Mouse (Mus musculus): Measurements from ENCODE around the gene Fcer1g. TPM values are rescaled to one million over a fixed set of nuclear protein-coding genes. Genes with fewer than 3 reads are reported as not detected.

The Fcer1g gene
- polyA plus RNA-seq, 1 experiment = 0.91 TPM

DNA sequence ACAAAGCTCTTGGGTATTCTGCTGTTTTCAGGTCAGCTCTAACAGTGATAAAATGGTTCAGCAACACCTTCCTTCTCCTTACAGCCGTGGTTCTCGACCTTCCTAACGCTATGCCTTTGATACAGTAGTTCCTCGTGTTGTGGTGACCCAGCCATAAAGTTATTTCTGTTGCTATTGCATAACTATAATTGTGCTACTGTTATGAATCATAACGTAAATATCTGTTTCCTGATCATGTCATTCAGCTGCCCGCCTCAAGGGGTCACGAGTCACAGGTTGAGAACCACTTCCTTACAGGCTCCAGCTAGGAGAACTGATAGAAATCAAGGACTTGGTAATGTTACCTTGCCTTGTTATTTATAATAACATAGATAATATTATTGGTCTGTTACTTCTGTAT lies 49.9 kb downstream of the Fcer1g start:
- no peak overlapping the region for H3K4me3 ChIP-seq (ENCODE audit: low read depth, low read length)
- no peak for TF ChIP-seq CTCF (IDR thresholded peaks at IDR 0.05; ENCODE audit: low read depth, low read length)
- no peak for TF ChIP-seq EP300 (IDR thresholded peaks at IDR 0.05; ENCODE audit: insufficient read depth, low read depth, low read length)
- no peak for TF ChIP-seq POLR2A (IDR thresholded peaks at IDR 0.05; ENCODE audit: insufficient read depth, low read length)
- peaks cover 3% of the 10 kb centered on the region for H3K4me1 ChIP-seq (ENCODE audit: control insufficient read depth, insufficient read depth, low read length)
- H3K9me3 ChIP-seq (replicated peaks; ENCODE audit: control insufficient read depth, insufficient read depth, low read length, poor library complexity, severe bottlenecking) = no peaks in the 10 kb centered on the region
- H3K36me3 ChIP-seq (ENCODE audit: control insufficient read depth, insufficient read depth, low read length, poor library complexity, severe bottlenecking) = no peaks in the 10 kb centered on the region
- H3K27me3 ChIP-seq (ENCODE audit: control insufficient read depth, insufficient read depth, low read length, poor library complexity, severe bottlenecking) = no peaks in the 10 kb centered on the region
- no peak overlapping the region for H3K27ac ChIP-seq (ENCODE audit: insufficient read depth, low read length)
- no peak overlapping the region for H3K9ac ChIP-seq (ENCODE audit: low read depth, poor library complexity, severe bottlenecking)

DNA sequence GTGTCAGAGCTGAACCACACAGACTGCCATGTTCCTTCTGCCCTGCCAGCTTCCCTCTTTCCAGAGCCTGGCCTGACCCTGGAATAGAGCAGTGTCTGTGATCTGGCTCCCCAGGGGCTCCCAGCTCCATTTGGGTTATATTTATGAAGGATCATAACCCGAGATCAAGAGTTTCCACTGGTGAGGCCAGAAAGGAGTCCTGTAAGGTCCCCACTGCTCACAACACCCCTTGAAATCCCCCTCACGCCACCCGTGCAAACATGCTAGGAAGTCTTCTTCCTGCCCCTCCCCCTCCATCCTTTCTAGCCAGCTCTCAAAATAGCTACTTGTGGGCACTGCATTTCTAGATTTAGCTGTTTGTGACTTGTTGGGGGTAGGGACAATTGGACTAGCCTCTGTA lies 50.5 kb downstream of the Fcer1g start:
- Histone ChIP-seq H3K9me3 (replicated peaks; ENCODE audit: control insufficient read depth, insufficient read depth, low read length, poor library complexity, severe bottlenecking) (no peaks in the 10 kb centered on the region), H3K4me1 (ENCODE audit: control insufficient read depth, insufficient read depth, low read length) (peaks cover 2% of the 10 kb centered on the region), H3K36me3 (ENCODE audit: control insufficient read depth, insufficient read depth, low read length, poor library complexity, severe bottlenecking) (no peaks in the 10 kb centered on the region), H3K27ac (ENCODE audit: insufficient read depth, low read length) (no peak overlapping the region), H3K4me3 (ENCODE audit: low read depth, low read length) (no peak overlapping the region), H3K27me3 (ENCODE audit: control insufficient read depth, insufficient read depth, low read length, poor library complexity, severe bottlenecking) (no peaks in the 10 kb centered on the region), H3K9ac (ENCODE audit: low read depth, poor library complexity, severe bottlenecking) (no peak overlapping the region)
- no peak for TF ChIP-seq POLR2A (IDR thresholded peaks at IDR 0.05; ENCODE audit: insufficient read depth, low read length)
- no peak for TF ChIP-seq CTCF (IDR thresholded peaks at IDR 0.05; ENCODE audit: low read depth, low read length)
- TF ChIP-seq EP300 (IDR thresholded peaks at IDR 0.05; ENCODE audit: insufficient read depth, low read depth, low read length) = no peak

DNA sequence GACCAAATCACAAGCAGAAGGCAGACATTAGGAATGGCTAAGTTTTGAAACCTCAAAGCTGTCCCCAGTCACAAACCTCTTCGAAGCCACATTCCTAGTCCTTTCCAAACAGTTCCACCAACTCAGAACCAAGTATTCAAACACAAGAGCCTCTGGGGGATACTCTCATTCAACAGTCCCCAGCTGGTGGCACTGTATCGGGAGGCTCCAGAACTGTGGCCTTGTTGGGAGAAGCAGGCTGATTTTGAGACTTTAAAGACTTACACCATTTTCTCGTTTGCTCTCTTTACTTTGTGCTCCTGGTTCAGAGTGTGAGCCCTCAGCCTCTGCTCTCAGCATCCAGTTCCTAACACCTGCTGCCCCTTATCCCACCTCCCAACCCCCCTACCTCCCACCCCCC lies 51.1 kb downstream of the Fcer1g start:
- H3K27me3 ChIP-seq (ENCODE audit: control insufficient read depth, insufficient read depth, low read length, poor library complexity, severe bottlenecking) = no peaks in the 10 kb centered on the region
- no peak for TF ChIP-seq CTCF (IDR thresholded peaks at IDR 0.05; ENCODE audit: low read depth, low read length)

More for the DNA sequence above, 51.1 kb downstream of the Fcer1g start:
- Histone ChIP-seq H3K4me3 (ENCODE audit: low read depth, low read length) (no peak overlapping the region), H3K27ac (ENCODE audit: insufficient read depth, low read length) (no peak overlapping the region), H3K4me1 (ENCODE audit: control insufficient read depth, insufficient read depth, low read length) (peaks cover under 1% of the 10 kb centered on the region), H3K9ac (ENCODE audit: low read depth, poor library complexity, severe bottlenecking) (no peak overlapping the region), H3K36me3 (ENCODE audit: control insufficient read depth, insufficient read depth, low read length, poor library complexity, severe bottlenecking) (no peaks in the 10 kb centered on the region), H3K9me3 (replicated peaks; ENCODE audit: control insufficient read depth, insufficient read depth, low read length, poor library complexity, severe bottlenecking) (no peaks in the 10 kb centered on the region)

Other genes with a start within 250 kb of the Fcer1g start
- not detected in 2 replicates for gene Fcgr4, start 215.4 kb downstream of the Fcer1g start, polyA plus RNA-seq (2011; ENCODE audit: insufficient read depth, insufficient read length, low read depth, missing spikeins)
- 0.78 and 0.87 TPM in 2 replicates for gene Fcgr3, start 169.4 kb downstream of the Fcer1g start, polyA plus RNA-seq (2011; ENCODE audit: insufficient read depth, insufficient read length, low read depth, missing spikeins)
- 6.4 and 7.5 TPM in 2 replicates for gene Cfap126, start 120.4 kb downstream of the Fcer1g start, polyA plus RNA-seq (2011; ENCODE audit: insufficient read depth, insufficient read length, low read depth, missing spikeins)
- 273 and 285 TPM in 2 replicates for gene Sdhc, start 83.8 kb downstream of the Fcer1g start, polyA plus RNA-seq (2011; ENCODE audit: insufficient read depth, insufficient read length, low read depth, missing spikeins)
- gene Mpz, start 83.7 kb downstream of the Fcer1g start, polyA plus RNA-seq (2011; ENCODE audit: insufficient read depth, insufficient read length, low read depth, missing spikeins) = 1.1 and 1.3 TPM in 2 replicates
- 0.37 and 0.70 TPM in 2 replicates for gene Pcp4l1, start 38.1 kb downstream of the Fcer1g start, polyA plus RNA-seq (2011; ENCODE audit: insufficient read depth, insufficient read length, low read depth, missing spikeins)
- gene Nr1i3, start 20.4 kb downstream of the Fcer1g start, polyA plus RNA-seq (2011; ENCODE audit: insufficient read depth, insufficient read length, low read depth, missing spikeins) = not detected in 2 replicates
- gene Tomm40l, start 11.9 kb downstream of the Fcer1g start, polyA plus RNA-seq (2011; ENCODE audit: insufficient read depth, insufficient read length, low read depth, missing spikeins) = 18.3 and 25.1 TPM in 2 replicates
- 18.0 and 19.1 TPM in 2 replicates for gene Apoa2, start 9.3 kb downstream of the Fcer1g start, polyA plus RNA-seq (2011; ENCODE audit: insufficient read depth, insufficient read length, low read depth, missing spikeins)
- 3.5 and 4.3 TPM in 2 replicates for gene Adamts4, start 16.1 kb upstream of the Fcer1g start, polyA plus RNA-seq (2011; ENCODE audit: insufficient read depth, insufficient read length, low read depth, missing spikeins)
- gene Ndufs2, start 17.0 kb upstream of the Fcer1g start, polyA plus RNA-seq (2011; ENCODE audit: insufficient read depth, insufficient read length, low read depth, missing spikeins) = 158 and 163 TPM in 2 replicates
- gene B4galt3, start 36.0 kb upstream of the Fcer1g start, polyA plus RNA-seq (2011; ENCODE audit: insufficient read depth, insufficient read length, low read depth, missing spikeins) = 59.7 and 64.8 TPM in 2 replicates
- 23.8 and 25.2 TPM in 2 replicates for gene Ppox, start 46.8 kb upstream of the Fcer1g start, polyA plus RNA-seq (2011; ENCODE audit: insufficient read depth, insufficient read length, low read depth, missing spikeins)
- gene Usp21, start 53.6 kb upstream of the Fcer1g start, polyA plus RNA-seq (2011; ENCODE audit: insufficient read depth, insufficient read length, low read depth, missing spikeins) = 48.4 and 51.2 TPM in 2 replicates
- 59.8 and 66.0 TPM in 2 replicates for gene Ufc1, start 60.7 kb upstream of the Fcer1g start, polyA plus RNA-seq (2011; ENCODE audit: insufficient read depth, insufficient read length, low read depth, missing spikeins)
- 45.2 and 49.8 TPM in 2 replicates for gene Dedd, start 94.8 kb upstream of the Fcer1g start, polyA plus RNA-seq (2011; ENCODE audit: insufficient read depth, insufficient read length, low read depth, missing spikeins)
- 42.9 and 52.0 TPM in 2 replicates for gene Nit1, start 111.3 kb upstream of the Fcer1g start, polyA plus RNA-seq (2011; ENCODE audit: insufficient read depth, insufficient read length, low read depth, missing spikeins)
- 177 and 182 TPM in 2 replicates for gene Pfdn2, start 111.3 kb upstream of the Fcer1g start, polyA plus RNA-seq (2011; ENCODE audit: insufficient read depth, insufficient read length, low read depth, missing spikeins)
- gene Klhdc9, start 126.4 kb upstream of the Fcer1g start, polyA plus RNA-seq (2011; ENCODE audit: insufficient read depth, insufficient read length, low read depth, missing spikeins) = 0.52 and 0.73 TPM in 2 replicates
- 4.3 and 4.6 TPM in 2 replicates for gene Nectin4, start 135.7 kb upstream of the Fcer1g start, polyA plus RNA-seq (2011; ENCODE audit: insufficient read depth, insufficient read length, low read depth, missing spikeins)
- gene Arhgap30, start 154.6 kb upstream of the Fcer1g start, polyA plus RNA-seq (2011; ENCODE audit: insufficient read depth, insufficient read length, low read depth, missing spikeins) = 0.78 and 1.1 TPM in 2 replicates
- gene Usf1, start 176.9 kb upstream of the Fcer1g start, polyA plus RNA-seq (2011; ENCODE audit: insufficient read depth, insufficient read length, low read depth, missing spikeins) = 57.7 and 79.4 TPM in 2 replicates
- gene Tstd1, start 184.5 kb upstream of the Fcer1g start, polyA plus RNA-seq (2011; ENCODE audit: insufficient read depth, insufficient read length, low read depth, missing spikeins) = 9.9 TPM in 2 replicates
- gene F11r, start 203.2 kb upstream of the Fcer1g start, polyA plus RNA-seq (2011; ENCODE audit: insufficient read depth, insufficient read length, low read depth, missing spikeins) = 123 and 146 TPM in 2 replicates